Mouse (Mus musculus) cerebellum, postnatal 10 days (tissue): ENCODE measurements around the gene Gja10.
A peak's percentile ranks its signal among the peaks of the same experiment; 100 is the strongest.

Experiments used
- DNase-seq, 2 experiments: peaks; one replicate each; pipeline ENCODE4 v3.0.0; 2021; ENCODE audit warnings: mixed read lengths in 2 of 2

Gja10 gene

GRCm38 (mm10) chr4:32560724-32561554 is 41.6 kb downstream of the Gja10 start:
- DNase-seq, result peak; percentile 39 to 44

GRCm38 (mm10) chr4:32560246-32560645 is 42.3 kb downstream of the Gja10 start:
- DNase-seq, result no peak

DNA sequence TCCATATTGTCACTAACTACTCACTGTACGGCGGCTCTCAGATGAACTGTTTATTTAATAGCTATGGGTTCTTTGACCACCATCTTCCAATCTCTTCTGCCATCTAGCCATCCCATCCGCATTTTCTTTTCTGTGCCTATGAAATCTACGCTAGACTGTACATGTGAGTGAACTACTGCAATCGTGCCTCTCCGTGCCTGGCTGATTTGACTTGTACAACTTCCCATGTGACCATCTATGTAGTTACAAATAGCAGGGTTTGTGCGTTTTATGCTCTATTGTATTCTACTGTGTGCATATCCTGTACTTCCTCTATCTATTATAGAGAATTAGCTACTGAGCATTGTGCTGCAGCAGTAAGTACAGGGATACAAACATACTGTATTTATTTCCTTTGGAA is 47.1 kb downstream of the Gja10 start:
- no peak for DNase-seq

GRCm38 (mm10) chr4:32551337-32551736 is 51.2 kb downstream of the Gja10 start:
- DNase-seq, result peak; percentile 60 to 74

DNA sequence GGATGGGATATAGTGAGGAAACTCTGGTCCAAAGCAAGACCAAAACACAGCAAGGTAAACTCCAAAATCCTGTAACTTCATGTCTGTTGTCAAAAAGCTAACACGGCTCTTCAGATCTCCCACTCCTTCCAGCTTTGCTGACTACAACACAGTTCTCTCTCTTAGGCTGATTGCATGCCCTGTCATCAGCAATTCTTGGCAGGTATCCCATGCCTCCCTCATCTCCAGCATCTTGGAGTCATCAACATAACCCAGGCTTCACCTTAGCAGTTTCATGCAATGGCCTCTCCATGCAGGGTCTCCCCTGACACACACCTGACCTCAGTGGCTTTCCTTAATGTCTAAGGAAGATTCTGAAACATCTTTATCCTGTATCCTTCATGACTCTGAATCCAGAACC is 53.4 kb downstream of the Gja10 start:
- DNase-seq, result no peak
